Mouse (Mus musculus) liver, embryonic 14.5 days (tissue): ENCODE results near the gene Mtg2.

Experiments
- CTCF ChIP-seq: IDR thresholded peaks from 2 replicates; pipeline ENCODE4 v1.5.1; 2016; ENCODE audit warnings: antibody characterized with exemption, low read depth, control low read depth
- EP300 ChIP-seq: IDR thresholded peaks from 2 replicates; pipeline ENCODE4 v1.6.1; 2016; ENCODE audit warnings: antibody characterized with exemption, low read depth

DNA sequence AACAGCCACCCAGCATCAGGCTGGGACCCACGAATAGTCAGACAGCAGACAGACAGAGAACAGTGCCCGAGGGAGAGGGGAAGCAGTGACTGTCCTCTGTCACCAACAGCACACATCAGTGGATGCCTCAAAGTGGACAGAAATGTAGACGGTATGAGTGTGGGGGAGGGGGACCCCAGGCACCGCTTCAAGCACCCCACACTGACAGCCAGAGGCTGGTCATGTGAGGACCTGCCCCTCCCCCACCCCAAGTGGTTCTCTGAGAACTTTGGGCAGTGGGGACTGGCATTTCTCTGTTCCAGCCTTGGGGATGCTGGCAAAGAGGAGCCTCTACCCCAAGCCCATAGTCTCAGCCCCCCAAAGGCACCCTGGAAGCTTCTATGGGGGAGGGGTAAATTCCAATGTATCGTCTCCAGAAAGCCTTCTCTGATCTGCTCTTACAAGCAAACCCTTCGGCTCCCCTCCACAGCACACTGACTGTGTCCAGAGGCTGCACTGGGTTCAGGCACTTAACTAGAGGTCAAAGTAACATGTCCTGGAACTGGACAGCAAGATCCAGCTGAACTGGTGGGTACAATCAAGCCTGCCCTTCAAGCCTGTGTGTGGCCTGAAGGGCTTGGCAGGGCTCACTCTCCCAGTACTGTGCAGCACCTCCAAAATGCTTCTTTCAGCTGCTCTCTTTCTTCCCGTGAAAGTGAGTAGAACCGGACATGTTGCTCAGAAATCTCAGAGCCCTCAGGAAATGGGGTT, 35.2 kb downstream of the Mtg2 start:
- TF ChIP-seq EP300: no peak
- TF ChIP-seq CTCF: no peak
